Mouse (Mus musculus) neutrophil, adult 83 days (primary cell): Measurements from ENCODE around the gene Zfp429. TPM values are rescaled to one million over a fixed set of nuclear protein-coding genes. Genes with fewer than 3 reads are reported as not detected.

ENCODE experiments used
- total RNA-seq, 2 experiments: library from RNA; stranded (reverse); gene quantifications; one replicate each; pipeline ENCODE4 v1.2.4; 2023

The Zfp429 gene
- total RNA-seq, result 1 to 10 TPM; 4.0 to 4.2 TPM

DNA sequence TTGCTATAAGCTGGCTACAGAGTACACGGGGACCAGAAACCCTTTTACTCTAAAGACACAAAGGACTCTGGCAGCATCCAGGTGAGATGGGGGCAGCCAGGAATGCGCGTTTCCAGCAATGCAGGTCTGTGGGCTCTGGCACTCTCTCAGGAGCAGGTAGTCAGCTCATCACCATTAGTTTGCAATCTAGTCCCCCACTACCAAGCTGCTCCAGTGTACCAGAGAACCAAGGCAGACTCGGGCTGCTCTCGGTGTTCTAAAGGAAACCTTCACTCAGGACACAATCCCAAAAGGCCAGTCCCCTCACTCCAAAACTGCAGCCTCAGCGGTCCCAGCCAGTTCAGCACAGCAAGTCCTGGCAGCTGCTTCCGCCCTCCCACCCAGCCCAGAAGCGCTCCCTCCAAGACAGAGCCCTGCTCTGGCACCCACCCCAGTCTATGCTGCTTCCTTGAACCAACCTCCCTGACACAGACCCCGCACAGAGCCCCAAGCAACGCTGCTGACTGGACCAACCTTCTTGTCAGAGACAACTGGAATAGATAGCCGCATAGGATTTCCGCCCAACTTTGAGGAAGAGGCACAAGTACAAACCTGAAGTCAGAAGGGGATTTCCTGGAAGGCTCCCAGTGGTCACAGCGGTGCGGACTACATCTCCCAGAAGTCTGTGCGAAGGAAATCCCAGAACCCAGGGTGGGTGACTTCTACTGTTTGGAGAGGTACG lies at the start of gene Zfp429:
Gene Zfp429, minus strand, starts transcription at position 637 of the 721 bp plus-strand sequence.

DNA sequence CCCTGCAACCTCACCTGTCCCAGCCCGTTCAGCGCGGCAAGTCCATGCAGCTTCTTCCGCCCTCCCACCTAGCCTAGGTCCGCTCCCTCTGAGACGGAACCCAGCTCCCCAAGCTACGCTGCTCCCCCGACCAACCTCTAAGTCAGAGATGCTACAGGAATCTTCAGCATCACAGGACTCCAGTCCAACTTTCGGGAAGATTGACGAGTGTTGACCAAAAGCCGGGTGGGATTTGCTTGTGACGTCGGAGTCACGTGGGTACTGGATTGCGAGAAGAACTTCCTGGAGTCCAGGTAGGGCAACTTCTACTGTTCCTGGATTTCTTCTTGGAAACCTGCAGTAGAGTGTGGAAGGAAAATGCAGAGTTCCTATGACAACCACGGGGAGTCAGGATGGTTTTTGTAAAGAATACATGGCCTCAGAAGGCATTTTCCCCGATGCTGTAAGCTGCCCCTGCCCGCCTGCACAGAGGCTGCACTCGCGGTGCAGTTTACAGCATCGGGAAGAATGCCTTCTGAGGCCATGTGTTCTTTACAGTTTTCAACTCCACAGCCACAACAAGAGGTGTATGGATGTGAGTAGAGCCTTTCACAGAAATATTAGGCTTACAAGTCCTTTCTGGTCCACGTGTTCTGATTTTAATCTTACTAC lies 21.7 kb upstream of the Zfp429 start, which contains the start of gene Zfp459:
Gene Zfp459, minus strand, starts transcription at position 212 of the 651 bp plus-strand sequence.

DNA sequence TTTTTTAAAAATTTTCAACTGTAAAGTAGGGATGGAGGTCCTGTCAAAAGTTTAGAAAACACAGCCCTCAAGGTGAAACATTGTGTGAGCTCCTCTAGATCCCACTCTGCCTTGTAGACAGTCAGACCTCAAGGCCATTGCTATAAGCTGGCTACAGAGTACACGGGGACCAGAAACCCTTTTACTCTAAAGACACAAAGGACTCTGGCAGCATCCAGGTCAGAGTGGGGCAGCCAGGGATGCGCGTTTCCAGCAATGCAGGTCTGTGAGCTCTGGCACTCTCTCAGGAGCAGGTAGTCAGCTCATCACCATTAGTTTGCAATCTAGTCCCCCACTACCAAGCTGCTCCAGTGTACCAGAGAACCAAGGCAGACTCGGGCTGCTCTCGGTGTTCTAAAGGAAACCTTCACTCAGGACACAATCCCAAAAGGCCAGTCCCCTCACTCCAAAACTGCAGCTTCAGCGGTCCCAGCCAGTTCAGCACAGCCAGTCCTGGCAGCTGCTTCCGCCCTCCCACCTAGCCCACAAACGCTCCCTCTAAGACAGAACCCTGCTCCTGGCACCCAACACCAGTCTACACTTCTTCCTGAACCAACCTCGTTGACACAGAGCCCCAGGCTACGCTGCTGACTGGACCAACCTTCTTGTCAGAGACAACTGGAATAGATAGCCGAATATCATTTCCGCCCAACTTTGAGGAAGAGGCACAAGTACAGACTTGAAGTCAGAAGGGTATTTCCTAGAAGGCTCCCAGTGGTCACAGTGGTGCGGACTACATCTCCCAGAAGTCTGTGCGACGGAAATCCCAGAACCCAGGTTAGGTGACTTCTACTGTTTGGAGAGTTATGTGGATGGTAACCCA lies 24.3 kb downstream of the Zfp429 start, which contains the start of the genes Gm28041 and Zfp456:
Gene Gm28041, minus strand, starts transcription at position 684 of the 862 bp plus-strand sequence.
Gene Zfp456, minus strand, starts transcription at position 761 of the 862 bp plus-strand sequence.

DNA sequence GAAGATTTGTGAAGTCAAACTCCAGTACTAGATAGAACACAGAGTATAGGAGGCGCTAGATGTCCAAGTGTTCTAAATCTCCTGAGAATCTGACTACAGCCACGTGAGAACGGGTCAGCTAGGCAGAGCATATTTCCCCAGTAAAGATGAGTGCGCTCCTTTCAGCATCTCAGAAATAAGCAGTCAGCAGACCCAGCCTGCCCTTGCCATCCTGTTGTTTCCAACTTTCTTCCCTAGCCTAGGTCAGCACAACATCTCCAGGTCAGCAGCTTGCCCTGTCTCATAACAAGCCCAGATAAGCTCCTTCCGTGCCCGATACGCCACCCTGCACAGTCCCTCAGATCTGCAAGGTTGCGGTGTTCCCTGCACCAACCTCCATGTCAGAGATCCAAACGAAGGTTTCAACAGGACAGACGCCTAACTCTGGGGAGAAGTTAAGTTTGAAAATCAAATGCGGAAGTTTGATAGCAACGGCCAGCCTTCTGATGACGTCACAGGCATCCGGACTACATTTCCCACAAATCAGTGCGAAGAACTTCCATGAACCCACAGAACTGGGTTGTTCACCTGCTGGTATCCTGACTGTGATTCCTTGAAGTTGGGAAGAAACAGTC lies 39.4 kb downstream of the Zfp429 start, which contains the start of the genes Gm28044 and Zfp953:
Gene Gm28044, minus strand, starts transcription at position 406 of the 614 bp plus-strand sequence.
Gene Zfp953, minus strand, starts transcription at position 475 of the 614 bp plus-strand sequence.

Other genes starting within 250 kb of the Zfp429 start
- gene Rsl1, start 226.6 kb downstream of the Zfp429 start, total RNA-seq, result 1 to 10 TPM; 1.6 TPM
- gene Zfp455, start 205.3 kb downstream of the Zfp429 start, total RNA-seq, result under 1 TPM; 0.73 to 0.77 TPM
- 1 to 10 TPM; 1.5 to 2.0 TPM for gene Zfp458, start 121.4 kb downstream of the Zfp429 start, total RNA-seq
- gene Zfp457, start 93.3 kb downstream of the Zfp429 start, total RNA-seq, result under 1 TPM in 1 of 2 experiments, not detected in 1; 0.46 TPM
- gene Zfp595, start 67.2 kb downstream of the Zfp429 start, total RNA-seq, result 1 to 10 TPM; 5.3 to 6.4 TPM
- 1 to 10 TPM in 1 of 2 experiments, not detected in 1; 3.0 TPM for gene Gm28044, start 39.3 kb downstream of the Zfp429 start, total RNA-seq
- 1 to 10 TPM; 6.1 to 7.3 TPM for gene Zfp953, start 39.2 kb downstream of the Zfp429 start, total RNA-seq
- 1 to 10 TPM in 1 of 2 experiments, under 1 TPM in 1; 0.90 to 1.8 TPM for gene Gm28041, start 24.1 kb downstream of the Zfp429 start, total RNA-seq
- gene Zfp456, start 24.0 kb downstream of the Zfp429 start, total RNA-seq, result 1 to 10 TPM; 1.1 to 1.7 TPM
- gene Zfp459, start 21.6 kb upstream of the Zfp429 start, total RNA-seq, result under 1 TPM; 0.09 to 0.42 TPM
- gene Zfp874a, start 51.8 kb upstream of the Zfp429 start, total RNA-seq, result 1 to 10 TPM; 2.8 to 3.3 TPM
- gene Zfp874b, start 84.4 kb upstream of the Zfp429 start, total RNA-seq, result 1 to 10 TPM; 6.6 to 9.1 TPM
- 1 to 10 TPM; 3.6 to 5.8 TPM for gene Zfp58, start 100.7 kb upstream of the Zfp429 start, total RNA-seq
- not detected for gene Gm26965, start 126.3 kb upstream of the Zfp429 start, total RNA-seq
- gene Zfp87, start 126.4 kb upstream of the Zfp429 start, total RNA-seq, result 10 to 100 TPM; 10.9 to 14.0 TPM
- gene Zfp748, start 154.0 kb upstream of the Zfp429 start, total RNA-seq, result 1 to 10 TPM; 5.7 to 5.9 TPM
- gene Zfp729b, start 209.9 kb upstream of the Zfp429 start, total RNA-seq, result 1 to 10 TPM; 8.9 to 9.8 TPM
- under 1 TPM; 0.39 to 0.42 TPM for gene Gm49345, start 237.9 kb upstream of the Zfp429 start, total RNA-seq
- 10 to 100 TPM in 1 of 2 experiments, 1 to 10 TPM in 1; 9.4 to 11.5 TPM for gene Zfp729a, start 238.0 kb upstream of the Zfp429 start, total RNA-seq